Mouse (Mus musculus): Measurements from ENCODE around the gene Cul9.
A peak's percentile ranks its signal among the peaks of the same experiment; 100 is the strongest.
"Not testable (repeated sequence)": the region's sequence is repeated elsewhere in the genome, so short reads cannot be mapped to it uniquely, and the experiment has no call there.

Cul9 gene

DNA sequence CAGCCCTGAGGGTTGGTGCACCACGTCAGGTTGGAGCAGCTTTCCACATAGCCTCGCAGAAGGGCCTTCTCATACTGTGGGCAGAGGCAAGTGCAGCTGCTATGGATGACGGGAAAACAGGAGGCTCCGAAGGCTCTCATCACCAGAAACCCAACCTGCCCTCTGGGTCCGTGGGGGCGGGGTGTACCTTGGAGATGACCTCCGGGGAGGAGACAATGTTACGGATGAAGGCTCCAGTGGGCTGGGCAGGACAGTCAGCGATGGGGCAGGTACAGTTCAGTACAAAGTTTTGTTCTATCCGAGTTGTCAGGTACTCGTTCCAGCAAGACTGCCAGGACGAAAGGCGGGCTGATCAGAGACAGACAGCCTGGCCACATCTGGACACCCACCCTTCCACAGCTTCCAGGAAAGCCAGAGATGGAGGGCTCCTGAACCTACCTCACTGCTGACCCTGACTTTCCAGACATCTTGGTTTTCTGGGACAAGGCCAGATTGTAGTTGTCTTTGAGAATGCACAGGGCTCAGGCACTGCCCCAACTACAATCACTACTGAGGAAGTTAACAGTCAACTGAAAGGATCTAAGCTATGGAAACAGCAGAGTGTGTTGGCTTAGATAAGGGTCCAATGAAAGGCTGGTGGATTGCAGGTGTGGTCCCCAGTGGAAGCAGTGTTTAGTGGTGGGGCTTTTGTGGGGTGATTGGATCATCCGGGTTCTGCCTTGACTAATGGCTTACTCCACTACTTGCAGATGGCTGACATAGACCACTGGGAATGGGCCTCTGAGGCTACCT is 42.1 kb downstream of the Cul9 start:
- DNase-seq (ENCODE audit: low spot score in 2 of 2) = no peak

DNA sequence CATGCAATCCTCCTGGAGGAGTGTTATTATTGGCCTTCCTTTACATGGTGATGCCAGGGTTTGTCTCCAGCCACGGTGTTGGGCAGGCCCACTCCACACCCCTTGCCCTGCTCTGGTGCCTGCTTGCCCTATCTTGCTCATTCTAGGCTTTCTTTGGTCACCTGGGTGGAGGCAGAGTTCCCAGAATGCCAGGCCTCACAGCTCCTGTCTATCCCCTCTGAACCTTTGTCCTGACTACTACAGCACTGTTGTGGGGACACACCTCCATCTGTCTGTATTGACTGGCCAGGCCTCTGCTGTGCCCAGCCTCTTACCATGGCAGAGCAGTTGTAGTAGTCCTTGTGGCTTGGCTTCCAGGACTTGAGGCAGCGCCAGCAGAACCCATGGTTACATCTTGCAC is 43.4 kb downstream of the Cul9 start:
- no peak for DNase-seq (ENCODE audit: low spot score in 2 of 2)

DNA sequence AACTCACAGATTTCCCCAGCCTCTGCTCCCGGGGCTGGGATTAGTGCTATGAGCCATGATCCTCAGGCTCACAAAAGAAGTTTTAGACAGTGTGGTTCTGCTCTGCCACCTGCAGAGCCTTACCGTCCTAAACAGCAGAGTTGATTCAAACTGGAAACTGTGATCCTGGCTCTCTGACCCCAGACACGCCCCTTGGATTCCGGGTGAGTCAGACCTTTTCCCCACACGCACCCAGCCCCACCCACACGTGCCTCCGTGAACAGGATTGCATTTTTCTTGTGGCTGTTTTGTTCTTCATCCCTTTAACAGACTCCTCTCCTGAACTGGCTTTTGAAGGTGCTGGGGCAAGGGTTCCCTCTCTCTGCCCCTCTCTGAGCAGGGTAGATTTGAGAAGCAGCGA is 48.2 kb downstream of the Cul9 start:
- DNase-seq (ENCODE audit: low spot score in 2 of 2) = no peak

DNA sequence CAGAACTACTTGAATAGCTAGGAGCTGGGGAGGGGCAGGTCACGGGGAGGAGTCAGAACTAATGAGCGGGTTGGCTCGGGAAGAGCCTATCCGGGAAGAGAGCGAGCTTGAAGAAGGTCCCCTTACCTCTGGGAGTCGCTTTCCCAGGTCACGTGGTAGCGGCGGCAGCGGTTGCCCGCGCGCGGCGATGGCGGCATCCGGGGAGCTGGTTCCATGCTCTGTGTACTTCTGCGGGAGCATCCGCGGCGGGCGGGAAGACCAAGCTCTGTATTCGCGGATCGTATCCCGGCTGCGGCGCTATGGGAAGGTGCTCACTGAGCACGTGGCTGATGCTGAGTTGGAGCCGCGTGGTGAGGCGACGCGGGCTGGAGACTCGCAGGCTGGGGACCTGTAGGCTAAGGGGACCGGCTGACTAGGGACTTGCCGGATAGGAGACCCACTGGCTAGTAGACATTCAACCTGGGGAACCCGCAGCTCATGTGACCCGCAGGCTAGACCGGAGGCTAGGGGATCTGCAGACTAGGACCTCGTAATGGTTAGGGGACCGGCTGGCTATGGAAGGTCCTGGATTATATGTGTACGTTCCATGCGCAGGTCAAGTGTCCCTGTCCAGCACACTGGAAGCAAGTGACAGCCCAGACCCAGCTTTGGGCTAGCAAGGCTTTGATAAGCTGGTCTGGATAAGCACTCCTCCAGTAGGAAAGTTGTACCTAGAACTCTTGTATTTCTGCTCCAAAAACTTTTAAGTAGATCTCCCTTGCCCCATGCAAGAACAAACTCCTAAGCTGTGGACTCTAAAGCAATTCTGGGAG is 49.4 kb downstream of the Cul9 start, which contains the start of gene Dnph1:
TSS of gene Dnph1 (plus strand) at position 89 of the 812 bp plus-strand sequence.
- peak; percentile 62 to 68 for DNase-seq (ENCODE audit: low spot score in 2 of 2)

DNA sequence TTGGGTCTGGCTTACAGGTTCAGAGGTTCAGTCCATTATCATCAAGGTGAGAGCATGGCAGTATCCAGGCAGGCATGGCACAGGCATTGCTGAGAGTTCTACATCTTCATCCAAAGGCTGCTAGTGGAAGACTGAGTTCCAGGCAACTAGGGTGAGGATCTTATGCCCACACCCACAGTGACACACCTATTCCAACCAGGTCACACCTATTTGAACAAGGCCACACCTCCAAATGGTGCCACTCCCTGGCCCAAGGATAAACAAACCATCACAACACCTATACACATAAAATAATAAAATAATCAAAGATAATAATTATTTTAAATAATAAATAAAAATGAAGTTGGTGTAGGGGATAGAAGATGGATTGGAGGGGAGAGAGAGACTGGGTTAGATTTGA is 50.1 kb downstream of the Cul9 start:
- DNase-seq (ENCODE audit: low spot score in 2 of 2) = not testable (repeated sequence)

DNA sequence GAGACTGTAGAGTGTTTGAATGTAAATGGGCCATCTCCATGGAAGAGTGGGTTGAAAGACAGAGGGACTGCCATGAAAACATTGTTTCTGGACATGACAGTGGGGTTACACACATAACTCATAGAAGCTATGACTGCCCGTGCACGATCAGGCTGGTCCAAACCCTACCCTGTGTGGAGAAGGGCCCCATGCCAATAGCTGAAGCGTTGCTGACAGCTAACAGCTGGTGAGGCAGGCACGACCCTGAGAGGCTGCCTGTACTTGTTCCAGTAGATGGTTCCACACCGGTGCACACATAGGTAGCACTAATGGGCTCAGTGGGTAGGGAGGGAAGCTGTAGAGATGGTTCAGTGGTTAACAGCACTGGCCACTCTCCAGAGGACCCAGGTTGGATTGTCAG is 50.7 kb downstream of the Cul9 start:
- no peak for DNase-seq (ENCODE audit: low spot score in 2 of 2)

DNA sequence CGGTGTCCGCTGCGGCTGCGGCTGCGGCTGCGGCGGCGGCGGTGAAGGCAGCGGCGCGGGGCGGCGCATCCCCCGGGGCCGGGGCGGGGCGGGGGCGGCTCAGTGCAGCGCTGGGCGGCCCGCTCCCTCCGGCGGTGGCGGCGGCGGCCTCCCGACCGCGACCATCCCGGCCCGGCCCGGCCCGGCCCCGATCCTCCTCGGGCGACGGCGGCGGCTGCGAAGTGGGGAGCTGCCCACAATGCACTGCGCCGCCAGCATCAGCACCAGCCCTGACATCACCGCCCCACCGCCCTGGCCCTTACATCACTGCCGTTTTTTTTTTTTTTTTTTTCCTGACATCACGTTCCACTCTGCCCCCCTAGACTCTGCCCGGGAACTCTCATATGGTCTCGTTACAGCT is 58.8 kb downstream of the Cul9 start, which contains the start of gene Ttbk1:
TSS of gene Ttbk1 (minus strand) at position 245 of the 400 bp plus-strand sequence.
- DNase-seq (ENCODE audit: low spot score in 2 of 2) = no peak

DNA sequence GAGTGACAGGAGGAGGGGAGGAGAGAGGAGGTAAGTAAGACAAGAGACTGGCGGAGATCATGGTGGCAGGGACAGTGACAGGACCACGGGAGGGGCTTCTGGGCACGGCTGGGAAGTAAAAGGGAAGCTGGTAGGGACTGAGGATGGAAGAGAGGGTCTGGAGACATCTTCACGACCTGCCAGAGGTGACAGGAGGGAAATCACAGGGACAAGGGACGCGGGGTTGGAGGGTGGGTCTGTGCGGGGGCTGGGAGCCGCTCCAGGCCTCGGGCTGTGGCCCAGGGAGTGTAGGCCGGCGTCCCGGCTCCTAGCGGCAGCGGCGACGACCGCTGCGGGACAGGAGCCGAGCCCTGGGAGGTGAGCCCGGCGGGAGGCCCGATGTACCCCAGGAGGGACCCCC is 59.2 kb downstream of the Cul9 start:
- DNase-seq (ENCODE audit: low spot score in 2 of 2) = no peak

DNA sequence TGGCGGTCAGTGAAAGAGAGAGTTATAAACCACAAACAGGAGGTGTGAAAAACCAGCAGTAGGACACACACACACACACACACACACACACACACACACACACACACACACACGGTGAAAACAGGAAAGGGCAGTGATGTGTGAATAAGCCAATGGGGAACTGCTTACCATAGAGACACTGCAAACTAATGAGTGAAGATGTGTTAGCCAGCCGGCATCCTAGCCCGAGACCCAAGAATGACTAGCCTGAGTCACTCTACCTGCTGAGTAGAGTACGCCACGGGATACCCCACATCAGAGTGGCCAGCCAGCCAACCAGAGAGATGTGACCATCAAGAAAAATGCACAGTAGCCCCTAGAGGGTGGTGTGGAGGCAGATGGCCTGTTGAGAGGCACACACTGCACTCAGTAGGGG is 61.7 kb downstream of the Cul9 start:
- no peak for DNase-seq (ENCODE audit: low spot score in 2 of 2)

DNA sequence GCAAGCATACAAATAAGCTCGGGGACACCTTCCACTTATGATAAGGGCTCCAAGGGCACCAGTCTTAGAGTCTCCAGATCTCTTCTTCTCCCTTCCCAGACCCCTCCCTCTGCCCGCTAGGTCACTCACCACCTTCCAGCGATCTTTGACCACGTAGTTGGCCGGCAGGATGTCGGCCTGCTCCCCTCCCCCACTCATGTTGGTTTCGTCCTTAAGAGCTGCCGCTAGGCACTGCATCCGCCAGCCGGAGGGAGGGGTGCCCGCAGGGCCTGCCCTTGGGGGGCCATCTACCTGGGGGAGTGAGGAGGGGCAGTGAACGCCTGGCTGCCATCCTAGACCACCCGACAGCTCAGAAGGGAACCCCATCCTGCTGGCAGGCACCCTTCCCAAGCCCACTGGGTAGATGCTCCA is 62.2 kb downstream of the Cul9 start:
- no peak for DNase-seq (ENCODE audit: low spot score in 2 of 2)

DNA sequence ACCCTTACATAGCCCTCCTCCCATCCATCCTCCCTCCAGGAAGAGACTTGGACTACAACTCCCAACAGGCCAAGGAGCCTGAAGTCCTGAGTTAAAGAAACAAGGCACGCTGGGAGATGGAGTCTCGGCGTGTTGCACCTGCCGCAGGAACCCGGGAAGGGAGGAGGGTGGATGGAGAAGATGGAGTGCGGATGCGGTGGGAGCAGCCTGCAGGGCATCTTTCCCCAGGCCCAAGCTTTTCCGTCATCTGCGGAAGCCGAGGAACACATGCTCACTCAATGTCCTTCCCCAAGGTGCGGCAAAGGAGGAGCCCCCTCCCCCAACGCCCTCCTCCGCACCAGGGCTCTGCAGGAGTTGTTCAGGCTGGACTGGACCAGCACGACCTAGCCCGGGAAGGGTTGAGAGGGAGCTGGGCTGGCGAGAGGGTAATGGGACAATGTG is 62.6 kb downstream of the Cul9 start:
- no peak for DNase-seq (ENCODE audit: low spot score in 2 of 2)

DNA sequence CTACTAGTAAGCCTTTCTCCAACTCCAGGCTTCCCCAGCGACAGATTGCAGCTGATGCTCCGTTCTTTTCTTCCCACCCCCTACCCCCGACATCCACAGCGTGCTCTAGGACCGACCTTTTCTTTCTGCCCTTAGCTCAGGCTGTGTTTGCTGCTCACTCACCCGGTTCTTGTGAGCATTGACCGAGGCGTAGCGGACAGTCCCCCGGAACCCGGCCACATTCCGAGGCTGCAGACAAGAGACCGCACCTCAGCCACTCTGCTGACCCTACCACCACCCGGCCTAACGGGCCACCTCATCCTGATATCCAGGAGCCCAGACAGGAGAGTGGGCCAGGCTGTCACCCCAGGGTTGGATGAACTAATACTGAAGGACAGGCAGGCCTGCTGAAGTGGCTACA is 68.9 kb downstream of the Cul9 start:
- no peak for DNase-seq (ENCODE audit: low spot score in 2 of 2)

DNA sequence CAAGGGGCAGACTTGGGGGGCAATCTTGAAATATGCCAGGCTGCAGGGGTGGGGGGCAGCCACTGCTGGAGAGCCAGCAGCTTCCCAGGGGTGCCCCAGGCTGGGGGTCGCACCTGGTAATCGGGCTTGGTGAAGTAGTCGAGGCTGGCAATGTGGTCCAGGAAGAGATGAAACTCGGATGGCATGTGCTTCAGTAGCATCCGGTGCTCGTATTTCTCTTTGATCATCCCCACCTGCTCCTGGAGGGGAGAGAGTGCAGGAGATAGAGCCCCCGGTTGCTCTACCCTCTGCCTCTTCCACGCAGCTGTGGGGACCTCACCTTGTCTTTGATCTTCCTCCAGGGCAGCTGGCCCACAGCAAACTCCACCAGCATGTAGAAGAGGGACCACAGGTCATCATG is 69.6 kb downstream of the Cul9 start:
- DNase-seq (ENCODE audit: low spot score in 2 of 2) = no peak

DNA sequence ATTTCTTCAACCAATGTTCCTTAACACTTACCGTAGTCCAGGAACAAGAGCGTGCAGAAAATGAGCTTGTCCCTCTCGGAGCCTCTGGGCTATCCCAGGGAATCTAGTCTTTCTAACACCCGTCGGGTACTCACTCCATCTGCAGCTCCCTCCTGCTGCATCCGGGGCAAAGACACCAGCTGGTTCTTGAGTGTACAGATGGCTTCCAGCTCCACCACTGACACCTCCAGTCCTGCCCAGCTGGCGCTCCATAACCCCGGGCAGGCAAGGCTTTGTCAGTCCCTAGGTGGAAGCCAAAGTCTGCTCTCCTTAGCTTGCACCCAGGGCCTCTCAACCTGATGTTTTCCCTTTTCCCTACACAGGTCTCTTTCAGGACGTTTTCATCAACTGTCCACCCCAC is 78.4 kb downstream of the Cul9 start:
- DNase-seq (ENCODE audit: low spot score in 2 of 2) = no peak

DNA sequence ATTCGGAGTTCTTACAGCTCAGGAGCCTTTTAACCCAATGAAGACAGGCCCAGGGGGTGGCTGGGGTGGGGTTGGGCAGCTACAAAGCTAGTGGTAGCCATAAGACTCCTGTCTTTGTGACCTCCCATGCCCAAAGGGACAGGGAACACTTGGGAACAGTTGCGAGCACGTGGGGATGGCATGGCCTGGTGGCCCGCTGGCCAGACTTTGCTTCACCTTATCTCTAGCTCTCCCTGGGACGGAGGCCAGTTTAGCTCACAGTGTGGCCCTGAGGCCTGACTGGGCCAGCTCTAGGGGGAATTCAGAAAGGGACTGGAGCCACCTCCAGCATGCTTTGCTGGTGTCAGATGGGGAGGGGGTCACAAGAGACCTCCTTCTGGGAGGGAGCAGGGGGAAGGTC is 84.0 kb downstream of the Cul9 start:
- no peak for DNase-seq (ENCODE audit: low spot score in 2 of 2)

DNA sequence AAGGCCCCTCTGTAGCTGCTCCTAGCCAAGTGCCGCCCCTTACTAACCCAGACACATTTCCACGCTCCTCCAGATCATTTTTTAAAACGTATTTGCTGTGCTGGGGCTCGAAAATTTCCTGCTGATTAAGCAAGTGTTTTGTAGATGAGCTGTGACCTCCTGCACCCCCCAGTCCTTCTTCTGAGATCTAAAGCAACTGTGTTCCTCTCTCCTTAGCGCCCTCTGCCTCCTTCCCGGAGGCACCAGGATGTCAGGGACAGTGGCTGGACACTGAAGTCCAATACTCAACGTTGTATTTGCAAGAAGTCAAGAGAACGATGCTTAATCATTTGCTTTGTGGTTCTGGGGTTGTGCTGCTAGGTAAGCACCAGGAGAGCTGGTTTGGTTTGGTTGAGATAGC is 84.8 kb downstream of the Cul9 start:
- DNase-seq (ENCODE audit: low spot score in 2 of 2) = no peak

DNA sequence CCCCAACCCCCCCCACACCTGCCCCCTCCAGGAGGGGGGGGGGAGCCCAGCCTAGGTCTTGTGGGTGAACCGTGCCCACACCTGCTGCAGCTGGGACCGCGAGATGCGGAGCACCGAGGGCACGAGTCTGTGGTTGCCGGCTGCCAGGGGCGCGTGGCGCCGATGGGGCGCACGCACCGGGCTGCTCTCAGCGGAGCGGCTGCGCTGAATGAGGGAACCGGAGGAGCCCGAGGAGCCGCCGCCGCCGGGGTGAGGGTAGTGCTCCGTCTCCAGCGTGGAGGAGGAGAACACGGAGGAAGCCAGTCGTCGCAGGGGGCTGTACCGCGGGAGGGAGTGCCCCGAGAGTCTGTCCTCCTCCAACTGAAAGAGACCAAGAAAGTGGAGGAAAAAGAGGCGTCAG is 85.5 kb downstream of the Cul9 start:
- DNase-seq (ENCODE audit: low spot score in 2 of 2) = no peak

DNA sequence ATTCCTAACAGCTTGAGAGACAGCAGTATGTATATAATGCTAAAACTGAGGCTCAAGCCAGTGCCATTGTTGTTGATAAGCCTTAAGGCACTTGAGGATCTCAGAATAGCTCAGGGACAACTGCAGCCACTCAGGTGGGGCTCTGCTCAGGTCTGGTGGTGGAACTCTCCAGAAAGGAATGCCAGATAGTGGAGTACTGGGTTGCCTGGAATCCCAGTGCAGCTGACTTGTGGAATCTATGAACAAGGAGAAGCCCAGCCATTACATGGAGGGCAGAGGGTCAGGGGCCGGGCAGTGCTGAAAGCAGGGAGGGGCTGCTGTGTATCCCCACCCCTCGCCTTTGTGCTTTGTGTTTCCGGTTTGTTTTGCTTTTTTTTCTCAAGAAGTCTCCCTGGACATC is 87.7 kb downstream of the Cul9 start:
- no peak for DNase-seq (ENCODE audit: low spot score in 2 of 2)

DNA sequence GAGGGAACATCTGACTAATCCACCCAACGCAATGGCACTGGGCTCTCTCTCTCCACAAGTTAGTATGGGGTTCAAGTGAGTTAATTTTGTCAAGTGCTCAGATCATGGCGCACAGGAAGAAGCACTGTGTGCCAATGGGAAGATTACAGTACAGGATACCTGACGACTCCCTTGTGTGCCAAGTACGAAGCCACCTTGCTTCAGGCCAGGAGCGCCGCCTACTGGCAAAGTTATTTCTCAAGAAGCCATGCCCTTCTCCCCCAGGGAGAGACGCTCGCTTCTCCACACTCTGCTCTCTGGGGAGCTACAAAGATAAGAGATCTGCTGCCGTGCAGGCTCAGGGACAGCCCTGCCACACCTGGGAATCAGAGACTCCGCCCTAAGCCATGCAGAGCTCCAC is 88.4 kb downstream of the Cul9 start:
- DNase-seq (ENCODE audit: low spot score in 2 of 2) = no peak

DNA sequence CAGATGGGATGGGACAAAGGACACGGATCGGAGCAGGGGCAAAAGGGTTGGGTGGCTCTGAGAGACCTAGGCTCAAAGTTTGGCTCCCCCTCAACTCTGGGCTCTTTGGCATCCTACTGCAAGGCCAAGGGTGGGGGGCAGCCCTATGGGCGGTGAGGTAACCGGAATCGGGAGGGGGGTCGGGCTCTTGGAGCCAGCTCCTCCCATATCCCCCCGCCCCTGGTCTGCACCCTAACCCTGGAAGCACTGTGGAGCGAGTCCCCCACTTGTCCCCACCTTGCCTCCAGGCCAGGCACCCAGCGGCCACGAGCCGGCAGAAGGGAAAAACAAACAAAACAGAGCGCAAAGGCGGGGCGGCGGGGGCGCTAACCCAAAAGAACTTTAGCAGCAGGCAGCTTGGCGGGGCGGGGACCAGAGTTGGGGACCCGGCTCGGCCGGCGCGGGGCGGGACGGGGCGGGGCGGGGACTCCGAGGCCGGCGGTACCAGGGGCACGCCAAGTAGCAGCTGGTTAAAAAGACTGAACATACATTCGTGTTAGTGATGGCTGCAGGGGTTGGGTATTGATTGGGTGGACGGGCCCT is 91.0 kb downstream of the Cul9 start:
- DNase-seq (ENCODE audit: low spot score in 2 of 2) = peak in 1 of 2 experiments; percentile 44

DNA sequence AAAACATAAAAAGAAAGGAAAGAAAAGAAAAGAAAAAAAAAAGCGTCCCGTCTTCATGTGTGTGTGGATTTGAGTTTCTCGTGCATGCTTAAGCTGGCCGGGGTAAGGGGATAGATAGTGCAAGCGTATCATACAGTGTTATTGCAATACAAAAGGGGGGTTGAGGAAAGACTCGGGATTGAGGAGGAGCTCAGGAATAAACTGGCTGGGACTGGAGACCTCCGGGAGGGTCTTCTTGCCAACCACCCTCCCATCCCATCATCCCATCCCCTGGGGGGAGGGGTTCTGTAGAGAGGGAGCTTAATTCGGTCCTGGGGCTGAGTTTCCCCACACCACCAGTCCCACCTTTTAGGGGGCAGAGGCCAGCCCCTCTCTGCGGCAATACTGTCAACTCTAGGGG is 91.6 kb downstream of the Cul9 start:
- no peak for DNase-seq (ENCODE audit: low spot score in 2 of 2)

DNA sequence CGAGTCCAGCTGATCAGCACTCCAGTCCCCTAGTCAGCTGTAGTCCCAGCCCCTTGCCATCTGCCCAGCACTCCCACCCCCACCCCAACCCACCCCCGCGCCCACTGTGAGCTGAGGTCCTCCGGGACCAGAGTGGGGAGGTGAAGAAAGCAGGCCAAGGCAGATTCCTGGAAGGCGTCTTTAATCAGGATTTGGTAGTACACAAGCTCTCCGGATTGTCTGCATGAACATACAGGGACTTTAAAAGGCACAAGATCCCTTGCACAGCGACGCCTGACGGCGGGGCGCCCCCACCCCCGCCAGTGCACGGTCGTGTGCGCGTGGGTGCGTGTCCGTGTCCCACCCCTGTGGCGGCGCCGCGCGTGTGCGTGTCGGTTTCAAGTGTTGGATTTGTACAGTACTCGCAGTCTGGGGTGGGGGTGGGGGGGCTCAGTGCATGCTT is 92.2 kb downstream of the Cul9 start:
- DNase-seq (ENCODE audit: low spot score in 2 of 2) = no peak

Measured in urinary bladder, postnatal 4 days (tissue).